Mouse (Mus musculus) G1E-ER4 (cell line): ENCODE data around the gene B4galt5. TPM values are rescaled to one million over a fixed set of nuclear protein-coding genes. Genes with fewer than 3 reads are reported as not detected.

Source experiments
- GATA1 ChIP-seq: IDR thresholded peaks from one replicate; pipeline ENCODE4 v1.8.0; 2012; ENCODE audit warnings: low read length, inconsistent platforms
- polyA plus RNA-seq: library from polyadenylated mRNA; stranded (reverse); fragments of >175 nt; gene quantifications from 2 replicates; pipeline ENCODE4 v1.2.3, GENCODE M21; 2012

B4galt5 gene
- polyA plus RNA-seq, 1 experiment: not detected

DNA sequence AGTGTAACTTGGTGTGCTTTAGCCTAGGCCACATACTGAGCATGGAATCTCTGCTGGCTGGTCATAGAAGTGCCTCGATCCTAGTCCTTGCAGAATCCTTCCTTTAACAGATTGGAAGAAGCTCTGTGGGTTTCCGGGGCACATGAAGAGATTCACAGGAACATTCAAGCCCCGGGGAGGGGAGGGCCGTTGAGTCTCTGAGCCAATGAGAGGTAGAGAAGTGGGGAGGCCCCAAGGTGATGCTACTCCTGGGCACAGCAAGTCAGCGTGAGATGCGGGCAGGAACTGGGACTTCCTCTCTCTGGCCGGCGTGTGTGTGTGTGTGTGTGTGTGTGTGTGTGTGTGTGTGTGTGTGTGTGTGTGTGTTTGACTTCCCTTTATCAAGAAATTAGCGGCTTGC, 19.3 kb upstream of the B4galt5 start:
- no peak for TF ChIP-seq GATA1

GRCm38 (mm10) chr2:167367777-167368281, 18.8 kb upstream of the B4galt5 start:
- no peak for TF ChIP-seq GATA1

- TF ChIP-seq GATA1: no peak
Measured at GRCm38 (mm10) chr2:167367325-167367724, 18.3 kb upstream of the B4galt5 start.

- no peak for TF ChIP-seq GATA1
Measured at GRCm38 (mm10) chr2:167365063-167365462, 16.1 kb upstream of the B4galt5 start.

- TF ChIP-seq GATA1: no peak
Measured at GRCm38 (mm10) chr2:167363272-167364045, 14.5 kb upstream of the B4galt5 start.

GRCm38 (mm10) chr2:167358499-167358898, 9.5 kb upstream of the B4galt5 start:
- no peak for TF ChIP-seq GATA1

GRCm38 (mm10) chr2:167356885-167357284, 7.9 kb upstream of the B4galt5 start:
- TF ChIP-seq GATA1: no peak

DNA sequence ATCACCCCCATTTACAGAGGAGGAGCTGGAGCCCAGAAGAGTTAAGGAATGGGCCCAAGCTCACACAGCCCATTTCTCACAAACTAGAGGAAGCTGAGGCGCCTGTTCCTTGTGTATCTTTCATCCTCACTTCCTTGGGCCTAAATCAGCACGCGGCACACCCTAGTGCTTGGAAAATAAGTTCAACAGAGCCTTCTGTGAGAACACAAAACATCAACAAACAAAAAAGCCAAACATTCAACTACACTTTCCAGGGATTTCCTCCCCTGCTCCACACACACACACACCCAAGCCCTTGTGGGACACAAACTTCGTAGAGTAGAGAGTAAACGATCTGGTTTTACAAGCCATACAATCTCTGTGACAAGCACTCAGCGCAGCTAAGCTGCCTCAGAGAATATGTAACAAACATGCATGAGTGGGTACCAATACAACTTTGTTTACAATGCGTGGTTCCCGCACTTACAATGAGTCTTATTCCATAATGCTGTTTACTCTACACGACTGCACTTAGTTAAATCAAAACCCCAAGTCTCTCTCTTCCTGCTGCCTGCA, 5.7 kb upstream of the B4galt5 start:
- TF ChIP-seq GATA1: no peak

DNA sequence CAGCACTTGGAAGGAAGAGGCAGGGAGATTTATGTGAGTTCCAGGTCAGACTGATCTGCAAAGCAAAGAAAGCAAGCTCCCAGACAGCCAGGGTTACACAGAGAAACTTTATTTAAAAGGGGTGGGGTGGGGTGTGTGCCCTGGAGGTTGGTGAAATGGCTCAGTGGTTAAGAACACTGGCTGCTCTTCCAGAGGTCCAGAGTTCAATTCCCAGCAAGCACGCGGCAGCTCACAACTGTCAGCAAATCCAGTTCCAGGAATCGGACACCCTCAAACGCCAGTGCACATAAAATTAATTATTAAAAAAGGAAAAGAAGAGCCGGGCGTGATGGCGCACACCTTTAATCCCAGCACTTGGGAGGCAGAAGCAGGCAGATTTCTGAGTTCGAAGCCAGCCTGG, 5.1 kb upstream of the B4galt5 start:
- TF ChIP-seq GATA1: no peak

DNA sequence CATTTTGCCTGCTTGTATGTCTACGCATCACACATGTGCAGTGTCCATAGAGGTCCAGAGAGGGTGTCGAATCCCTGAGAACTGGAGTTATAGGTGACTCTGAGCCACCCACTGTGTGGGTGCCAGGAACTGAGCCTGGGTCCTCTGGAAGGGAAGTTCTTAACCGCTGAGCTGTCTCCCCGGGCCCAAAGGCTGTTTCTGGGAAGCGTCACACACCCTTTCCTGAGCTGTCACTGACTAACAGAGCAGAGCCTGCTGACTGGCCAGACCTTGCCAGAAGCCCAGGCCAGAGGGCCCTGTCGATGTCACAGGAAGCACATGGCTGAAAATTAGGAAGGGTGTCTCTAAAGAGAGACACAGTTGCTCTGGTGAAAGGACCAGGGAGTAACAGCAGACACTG, 3.5 kb upstream of the B4galt5 start:
- TF ChIP-seq GATA1: no peak

DNA sequence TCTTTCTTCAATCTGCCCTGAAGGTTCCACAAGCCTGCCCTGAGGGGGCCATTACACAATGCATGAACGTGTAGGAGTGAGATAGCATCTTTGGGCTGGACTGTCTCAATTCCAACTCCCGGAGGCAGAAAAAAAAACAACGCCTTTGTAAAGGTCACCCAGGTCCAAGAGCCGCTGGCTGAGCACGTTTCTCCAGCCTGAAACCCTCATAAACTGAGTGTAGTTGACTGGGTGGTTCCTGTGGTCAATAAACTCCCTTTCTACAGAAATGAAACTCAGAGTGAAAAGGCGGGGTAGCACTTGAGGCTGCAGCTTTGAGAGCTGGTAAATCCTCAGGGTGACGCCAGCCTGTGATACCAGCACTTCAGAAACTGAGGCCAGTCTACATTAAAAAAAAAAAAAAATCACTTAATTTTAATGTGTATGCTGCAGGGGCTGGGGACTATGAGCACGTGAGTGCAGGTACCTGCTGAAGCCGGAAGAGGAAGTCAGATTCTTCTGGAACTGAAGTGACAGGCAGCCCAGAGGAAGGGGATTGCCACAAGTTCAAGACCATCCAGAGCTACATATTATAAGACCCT, 2.5 kb upstream of the B4galt5 start:
- TF ChIP-seq GATA1: no peak

DNA sequence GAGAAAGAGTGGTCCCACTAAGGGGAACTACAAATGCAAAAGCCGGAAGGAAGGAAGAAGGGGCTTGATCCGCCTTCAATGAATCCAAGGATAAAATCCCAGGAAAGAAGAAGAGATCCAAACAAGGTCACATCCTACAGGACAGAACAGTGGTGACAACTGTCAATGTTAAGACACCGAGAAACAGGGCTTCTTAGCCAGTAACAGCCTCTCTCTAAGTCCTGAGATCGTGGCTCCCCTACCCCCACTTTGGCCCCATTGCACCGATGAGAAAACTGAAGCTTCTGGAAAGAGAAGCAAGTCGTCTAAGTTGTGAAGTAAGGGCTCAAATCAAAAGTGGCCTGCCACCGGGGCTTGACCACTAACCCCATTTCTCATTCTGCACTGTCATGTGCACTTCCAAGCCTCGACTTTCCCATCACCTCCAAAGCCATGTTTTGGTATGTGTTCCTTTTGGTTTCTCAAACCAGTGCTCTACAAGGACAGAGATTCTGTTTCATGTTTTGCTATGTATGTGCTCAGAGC, 1.2 kb upstream of the B4galt5 start:
- no peak for TF ChIP-seq GATA1

DNA sequence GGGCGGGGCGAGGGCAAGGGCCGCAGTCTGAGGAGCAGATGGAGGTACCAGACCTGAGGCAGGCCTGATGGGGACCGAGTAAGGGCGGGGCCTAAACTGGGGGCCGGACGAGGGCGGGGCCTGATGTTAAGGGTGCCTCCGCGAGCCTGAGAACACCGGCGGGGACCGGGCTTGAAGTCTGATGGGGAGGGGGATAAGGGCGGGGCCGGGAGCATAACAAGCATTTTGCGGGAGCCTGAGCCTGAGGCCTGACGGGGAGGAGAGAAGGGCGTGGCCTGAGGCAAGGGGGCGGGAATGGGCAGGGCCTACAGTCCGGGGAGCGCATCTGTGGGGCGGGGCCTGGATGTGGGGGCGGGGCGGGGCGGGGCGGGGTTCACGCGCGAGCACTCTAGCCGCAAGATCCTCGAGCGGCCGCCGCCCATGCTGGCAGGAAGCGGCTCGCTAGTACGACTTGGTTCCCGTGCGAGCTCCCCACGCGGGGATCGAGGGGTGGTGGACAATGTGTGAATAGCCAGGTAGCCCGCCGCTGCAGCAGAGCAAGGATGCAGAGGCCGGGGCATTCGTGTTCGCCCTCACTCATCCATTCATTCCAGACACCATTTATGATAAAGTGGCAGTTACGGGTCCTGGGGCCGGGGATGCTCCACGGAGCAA, 427 bp upstream of the B4galt5 start:
- TF ChIP-seq GATA1: no peak

DNA sequence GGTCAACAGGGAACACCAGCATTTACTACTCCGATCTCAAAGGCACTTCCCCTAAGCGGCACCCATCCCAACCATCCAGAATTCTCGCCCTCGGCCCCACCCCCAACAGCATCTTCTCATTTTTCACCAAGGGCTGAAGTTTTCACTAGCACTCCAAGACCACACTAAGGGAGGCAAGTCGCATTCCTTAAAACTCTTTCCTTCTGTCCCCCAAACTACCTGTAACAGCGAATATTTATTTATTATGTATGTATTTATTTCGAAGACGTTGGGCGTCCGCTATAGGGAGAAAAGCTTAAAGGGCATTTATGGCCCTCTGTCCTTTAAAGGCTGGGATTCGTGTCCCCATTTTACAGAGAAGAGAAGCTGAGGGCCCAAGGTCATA, 1.0 kb downstream of the B4galt5 start:
- no peak for TF ChIP-seq GATA1

DNA sequence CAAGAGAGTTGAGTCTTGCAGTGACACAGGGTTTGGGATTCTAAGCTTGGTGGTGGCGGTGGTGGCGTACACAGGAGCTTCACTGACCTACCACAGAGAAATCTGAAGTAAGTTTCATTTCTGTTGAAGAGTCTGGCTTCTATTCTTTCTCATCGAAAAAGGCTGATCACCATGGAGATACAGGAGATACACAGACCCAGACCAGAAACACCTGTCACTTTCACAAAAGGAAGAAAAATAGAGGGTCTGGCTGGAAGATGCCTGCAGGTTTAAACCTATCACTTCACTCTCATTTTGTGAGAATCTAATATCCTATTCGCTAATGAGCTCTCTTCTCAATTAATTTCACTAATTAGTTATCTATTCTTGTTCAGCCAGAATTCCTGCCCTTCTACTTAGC, 1.6 kb downstream of the B4galt5 start:
- TF ChIP-seq GATA1: no peak
